Mouse (Mus musculus): ENCODE data around the gene Atxn7l3.

- TF ChIP-seq CTCF (IDR thresholded peaks at IDR 0.05), result no peak
- TF ChIP-seq EP300 (IDR thresholded peaks at IDR 0.05), result no peak
These were observed 31.4 kb upstream of the Atxn7l3 start for GRCm38 (mm10) chr11:102327839-102328238.
